Mouse (Mus musculus) limb, embryonic 14.5 days (tissue): ENCODE data around the gene Zfp106. TPM values are rescaled to one million over a fixed set of nuclear protein-coding genes. Genes with fewer than 3 reads are reported as not detected.
"Not testable (repeated sequence)": the region's sequence is repeated elsewhere in the genome, so short reads cannot be mapped to it uniquely, and the experiment has no call there.

Experiments
- ATAC-seq: fragments of 200-750 bp; cut with Nextera tagmentation; 2 replicates; pipeline ENCODE4 v1.8.0; 2017; ENCODE audit warnings: low read depth, moderate number of reproducible peaks, moderate TSS enrichment; ENCODE audit not compliant: low FRiP score
- DNase-seq: peaks from one replicate; pipeline ENCODE4 v3.0.0-alpha.2; 2015; ENCODE audit warnings: low spot score
- H3K27ac ChIP-seq: fragments of 300-500 bp; sonication (generic); replicated peaks from 2 replicates; pipeline ENCODE4 v1.5.1; 2014; ENCODE audit warnings: low read depth, mild to moderate bottlenecking, low read length, moderate library complexity, mixed read lengths
- H3K27me3 ChIP-seq: fragments of 300-500 bp; sonication (generic); 2 replicates; pipeline ENCODE4 v1.6.1; 2014; ENCODE audit warnings: low read length, mixed read lengths; ENCODE audit not compliant: control insufficient read depth, insufficient read depth
- H3K36me3 ChIP-seq: fragments of 300-500 bp; sonication (generic); 2 replicates; pipeline ENCODE4 v1.6.1; 2014; ENCODE audit warnings: mild to moderate bottlenecking, low read length, moderate library complexity, mixed read lengths; ENCODE audit not compliant: control insufficient read depth, insufficient read depth
- H3K4me1 ChIP-seq: fragments of 300-500 bp; sonication (generic); 2 replicates; pipeline ENCODE4 v1.6.1; 2014; ENCODE audit warnings: antibody characterized with exemption, low read length, mixed read lengths; ENCODE audit not compliant: control insufficient read depth, insufficient read depth
- H3K4me2 ChIP-seq: fragments of 300-500 bp; sonication (generic); replicated peaks from 2 replicates; pipeline ENCODE4 v1.6.1; 2014; ENCODE audit warnings: low read depth, mild to moderate bottlenecking, low read length, moderate library complexity; ENCODE audit not compliant: severe bottlenecking
- H3K4me3 ChIP-seq: fragments of 300-500 bp; sonication (generic); replicated peaks from 2 replicates; pipeline ENCODE4 v1.5.1; 2014; ENCODE audit warnings: low read length
- H3K9ac ChIP-seq: fragments of 300-500 bp; sonication (generic); 2 replicates; pipeline ENCODE4 v1.6.1; 2014; ENCODE audit warnings: mild to moderate bottlenecking, low read depth, low read length, moderate library complexity; ENCODE audit not compliant: severe bottlenecking
- H3K9me3 ChIP-seq: fragments of 300-500 bp; sonication (generic); 2 replicates; pipeline ENCODE4 v1.6.1; 2016; ENCODE audit warnings: low read length; ENCODE audit not compliant: control insufficient read depth
- POLR2A ChIP-seq: fragments of 200-500 bp; IDR thresholded peaks from 2 replicates; pipeline ENCODE4 v1.8.0; 2012; ENCODE audit warnings: inconsistent platforms, mild to moderate bottlenecking, moderate library complexity, borderline replicate concordance; ENCODE audit not compliant: insufficient read depth, insufficient read length; ENCODE audit errors: extremely low read depth
- WGBS: fragments of 180-500 bp; shearing (Covaris S2); extraction: QIAGEN DNeasy Blood & Tissue Kit; methylation state at CpG from one replicate; pipeline ENCODE4 v1.1.7; 2014; 5-methylcytosine and 5-hydroxymethylcytosine counted together
- polyA plus RNA-seq, 2 experiments: library from polyadenylated mRNA; depleted of rRNA in 1 of 2; stranded (reverse) in 1 of 2; unstranded in 1 of 2; fragments of >200 nt; fragmentation: Nextera tagmentation in 1 of 2; extraction: Ambion mirVana in 1 of 2; gene quantifications; 2 replicates each; pipeline versions ENCODE4 v1.2.1 to v1.2.3; 2012 to 2014

The Zfp106 gene
- polyA plus RNA-seq, 2 experiments = 58.0 to 61.1 TPM

- Histone ChIP-seq H3K9me3 (no peaks in the 10 kb centered on the region), H3K4me1 (peaks cover 15% of the 10 kb centered on the region), H3K27me3 (no peaks in the 10 kb centered on the region), H3K4me3 (no peak overlapping the region), H3K4me2 (no peak overlapping the region), H3K9ac (no peak overlapping the region), H3K27ac (no peak overlapping the region), H3K36me3 (no peaks in the 10 kb centered on the region)
- TF ChIP-seq POLR2A = no peak
- no peak for DNase-seq
- ATAC-seq = no peak
- 90% methylated on average over 2 of the region's 2 CpGs for WGBS
These were observed 1.7 kb upstream of the Zfp106 start for GRCm38 (mm10) chr2:120565363-120565762.

GRCm38 (mm10) chr2:120564548-120565188, 1.0 kb upstream of the Zfp106 start:
- peaks cover 15% of the 10 kb centered on the region for H3K4me1 ChIP-seq
- WGBS = 92% methylated on average over 4 of the region's 4 CpGs
- not testable (repeated sequence) for H3K4me3 ChIP-seq, DNase-seq, H3K36me3 ChIP-seq, H3K4me2 ChIP-seq, H3K27me3 ChIP-seq, ATAC-seq, H3K9me3 ChIP-seq, H3K27ac ChIP-seq, H3K9ac ChIP-seq

GRCm38 (mm10) chr2:120562859-120563234, 796 bp downstream of the Zfp106 start:
- DNase-seq (no peak), ATAC-seq (no peak)
- no peak overlapping the region for H3K27ac ChIP-seq
- H3K9me3 ChIP-seq = no peaks in the 10 kb centered on the region
- H3K9ac ChIP-seq = peak overlapping the region; percentile 93
- no peaks in the 10 kb centered on the region for H3K36me3 ChIP-seq
- H3K4me3 ChIP-seq = peak overlapping the region; percentile 83
- no peaks in the 10 kb centered on the region for H3K27me3 ChIP-seq
- 0 out of 2 replicates have a peak, but pooled peaks cover 4% of the 10 kb centered on the region for H3K4me1 ChIP-seq
- WGBS = 22% methylated on average over 9 of the region's 9 CpGs
- H3K4me2 ChIP-seq = peak overlapping the region; percentile 68
- TF ChIP-seq POLR2A = no peak

- Histone ChIP-seq H3K27me3 (no peaks in the 10 kb centered on the region), H3K4me3 (no peak overlapping the region), H3K4me1 (0 out of 2 replicates have a peak, but pooled peaks cover 4% of the 10 kb centered on the region), H3K36me3 (no peaks in the 10 kb centered on the region), H3K9me3 (no peaks in the 10 kb centered on the region), H3K4me2 (no peak overlapping the region), H3K27ac (no peak overlapping the region), H3K9ac (no peak overlapping the region)
- ATAC-seq (no peak), DNase-seq (no peak)
- TF ChIP-seq POLR2A = no peak
- 91% methylated on average over 1 of the region's 1 CpGs for WGBS
These were observed 2.1 kb downstream of the Zfp106 start for GRCm38 (mm10) chr2:120561524-120561923.

- Histone ChIP-seq H3K27me3 (no peaks in the 10 kb centered on the region), H3K9ac (no peak overlapping the region), H3K4me1 (0 out of 2 replicates have a peak, but pooled peaks cover under 1% of the 10 kb centered on the region), H3K9me3 (no peaks in the 10 kb centered on the region), H3K27ac (no peak overlapping the region), H3K4me2 (no peak overlapping the region), H3K4me3 (no peak overlapping the region), H3K36me3 (peaks cover 8% of the 10 kb centered on the region)
- 83% methylated on average over 3 of the region's 3 CpGs for WGBS
- DNase-seq (no peak), ATAC-seq (no peak)
- TF ChIP-seq POLR2A = no peak
These were observed 4.8 kb downstream of the Zfp106 start for GRCm38 (mm10) chr2:120558813-120559212.

- DNase-seq (no peak), ATAC-seq (no peak)
- no peak overlapping the region for H3K4me2 ChIP-seq
- peaks cover 23% of the 10 kb centered on the region for H3K36me3 ChIP-seq
- 94% methylated on average over 3 of the region's 3 CpGs for WGBS
- no peak for TF ChIP-seq POLR2A
- H3K27me3 ChIP-seq = no peaks in the 10 kb centered on the region
- H3K4me1 ChIP-seq = no peaks in the 10 kb centered on the region
- H3K27ac ChIP-seq = no peak overlapping the region
- H3K9me3 ChIP-seq = no peaks in the 10 kb centered on the region
- no peak overlapping the region for H3K4me3 ChIP-seq
- no peak overlapping the region for H3K9ac ChIP-seq
These were observed 6.8 kb downstream of the Zfp106 start for GRCm38 (mm10) chr2:120556868-120557267.
